Mouse (Mus musculus) kidney, adult 2 months (tissue): ENCODE results near the gene Pik3cd. TPM values are rescaled to one million over a fixed set of nuclear protein-coding genes. Genes with fewer than 3 reads are reported as not detected.
A peak's percentile ranks its signal among the peaks of the same experiment; 100 is the strongest.

Experiments used
- DNase-seq: peaks from one replicate; pipeline ENCODE4 v3.0.0; 2021
- H3K27ac ChIP-seq: fragments of 200-500 bp; 2 replicates; pipeline ENCODE4 v1.5.1; 2012; ENCODE audit warnings: low read depth, low read length, control low read depth, inconsistent platforms; ENCODE audit not compliant: insufficient read depth
- H3K27me3 ChIP-seq: fragments of 200-500 bp; replicated peaks from 2 replicates; pipeline ENCODE4 v1.6.1; 2012; ENCODE audit warnings: mild to moderate bottlenecking, moderate library complexity, low read length, inconsistent platforms; ENCODE audit not compliant: control insufficient read depth, insufficient read depth
- H3K36me3 ChIP-seq: fragments of 200-500 bp; 2 replicates; pipeline ENCODE4 v1.6.1; 2012; ENCODE audit warnings: mild to moderate bottlenecking, moderate library complexity, low read length, inconsistent platforms; ENCODE audit not compliant: control insufficient read depth, insufficient read depth
- H3K4me1 ChIP-seq: fragments of 200-500 bp; 2 replicates; pipeline ENCODE4 v1.6.1; 2011; ENCODE audit warnings: low read length; ENCODE audit not compliant: control insufficient read depth, insufficient read depth
- H3K4me3 ChIP-seq: fragments of 200-500 bp; 2 replicates; pipeline ENCODE4 v1.5.1; 2011; ENCODE audit warnings: mild to moderate bottlenecking, low read depth, low read length, control low read depth; ENCODE audit not compliant: insufficient read depth
- CTCF ChIP-seq: fragments of 200-500 bp; conservative IDR thresholded peaks from 2 replicates; pipeline ENCODE4 v1.5.1; 2011; ENCODE audit warnings: low read depth, mild to moderate bottlenecking, control low read depth, low read length, moderate library complexity, mixed read lengths; ENCODE audit not compliant: insufficient read depth, insufficient read length
- POLR2A ChIP-seq: fragments of 200-500 bp; IDR thresholded peaks from one replicate; pipeline ENCODE4 v1.6.1; 2011; ENCODE audit warnings: low read depth, low read length, control low read depth
- WGBS: fragments of 180-500 bp; shearing (Covaris S2); methylation state at CpG from one replicate; pipeline ENCODE4 v1.1.7; 2018; 5-methylcytosine and 5-hydroxymethylcytosine counted together
- polyA plus RNA-seq: library from polyadenylated mRNA; depleted of rRNA; stranded (reverse); fragments of >200 nt; gene quantifications from 2 replicates; pipeline ENCODE4 v1.2.3, GENCODE M21; 2012

Gene Pik3cd
- polyA plus RNA-seq, 1 experiment = 7.2 TPM

GRCm38 (mm10) chr4:149659495-149660116 lies 42.8 kb downstream of the Pik3cd start:
- Histone ChIP-seq H3K27ac (no peak overlapping the region), H3K36me3 (no peaks in the 10 kb centered on the region), H3K4me3 (no peak overlapping the region), H3K4me1 (no peaks in the 10 kb centered on the region), H3K27me3 (no peaks in the 10 kb centered on the region)
- no peak for DNase-seq
- TF ChIP-seq CTCF = no peak
- TF ChIP-seq POLR2A = no peak
- 78% methylated on average over 25 of the region's 25 CpGs for WGBS

DNA sequence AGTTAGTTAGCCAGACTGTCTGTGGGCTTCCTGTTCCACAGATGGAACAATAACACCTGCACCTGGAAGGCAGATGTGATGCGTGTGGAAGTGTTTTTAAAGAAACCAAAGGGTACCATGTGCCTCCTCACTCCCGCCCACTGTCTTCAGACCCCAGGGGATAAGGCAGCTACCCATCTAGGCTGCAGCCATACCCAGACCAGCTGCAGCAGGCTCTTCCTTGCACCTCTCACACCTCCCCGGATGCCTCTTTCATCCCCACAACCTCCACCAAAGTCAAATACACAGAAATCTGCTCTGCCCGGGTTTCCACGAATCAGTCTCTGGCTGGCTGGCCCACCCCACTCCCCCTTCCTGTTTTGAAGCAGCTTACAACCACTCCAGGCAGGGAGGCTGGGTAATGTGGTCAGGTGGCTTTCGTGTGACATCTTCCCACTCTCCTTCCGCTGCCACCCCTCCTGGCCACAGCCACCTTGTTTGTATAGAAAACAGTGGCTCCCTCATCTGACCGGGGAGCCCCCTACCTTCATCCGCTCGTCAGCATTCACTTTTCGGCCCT lies 44.4 kb downstream of the Pik3cd start:
- H3K36me3 ChIP-seq = no peaks in the 10 kb centered on the region
- 84% methylated on average over 11 of the region's 11 CpGs for WGBS
- H3K27me3 ChIP-seq = no peaks in the 10 kb centered on the region
- peak; percentile 11 for DNase-seq
- TF ChIP-seq CTCF = no peak
- no peak for TF ChIP-seq POLR2A
- H3K4me1 ChIP-seq = no peaks in the 10 kb centered on the region
- H3K4me3 ChIP-seq = no peak overlapping the region
- H3K27ac ChIP-seq = no peak overlapping the region

DNA sequence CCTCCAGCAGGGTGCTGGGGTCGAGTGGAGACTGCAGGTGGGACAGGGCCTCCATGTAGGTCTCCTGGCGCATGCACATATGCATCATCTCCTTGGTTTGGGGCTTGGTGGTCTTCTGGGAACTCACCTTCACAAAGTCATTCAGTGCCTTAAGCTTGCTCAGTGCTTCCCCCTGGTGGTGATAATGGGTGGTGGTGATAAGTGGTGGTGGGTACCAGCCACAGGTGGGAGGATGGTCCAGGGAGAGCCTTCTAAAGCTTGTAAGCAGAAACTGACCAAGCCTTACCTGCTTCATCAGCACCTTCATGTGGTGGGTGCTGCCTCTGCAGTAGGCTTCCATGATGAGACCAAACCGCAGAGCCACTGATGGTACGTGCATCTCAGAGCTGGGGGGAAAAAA lies 48.1 kb downstream of the Pik3cd start:
- WGBS = 90% methylated on average over 4 of the region's 4 CpGs
- Histone ChIP-seq H3K4me1 (no peaks in the 10 kb centered on the region), H3K27ac (no peak overlapping the region), H3K4me3 (no peak overlapping the region), H3K36me3 (no peaks in the 10 kb centered on the region), H3K27me3 (no peaks in the 10 kb centered on the region)
- TF ChIP-seq CTCF (peak; percentile 67), POLR2A (no peak)
- DNase-seq = peak; percentile 36

- Histone ChIP-seq H3K27ac (no peak overlapping the region), H3K4me3 (no peak overlapping the region), H3K4me1 (no peaks in the 10 kb centered on the region), H3K27me3 (no peaks in the 10 kb centered on the region), H3K36me3 (no peaks in the 10 kb centered on the region)
- peak; percentile 78 for DNase-seq
- TF ChIP-seq POLR2A (no peak), CTCF (peak; percentile 66)
- WGBS = 60% methylated on average over 24 of the region's 24 CpGs
Measured at GRCm38 (mm10) chr4:149650493-149651193, 51.7 kb downstream of the Pik3cd start.

- TF ChIP-seq CTCF (no peak), POLR2A (no peak)
- no peak for DNase-seq
- Histone ChIP-seq H3K27ac (no peak overlapping the region), H3K27me3 (no peaks in the 10 kb centered on the region), H3K36me3 (no peaks in the 10 kb centered on the region), H3K4me3 (no peak overlapping the region), H3K4me1 (no peaks in the 10 kb centered on the region)
- WGBS = 81% methylated on average over 20 of the region's 20 CpGs
Measured at GRCm38 (mm10) chr4:149648031-149648805, 54.2 kb downstream of the Pik3cd start.

- TF ChIP-seq CTCF (no peak), POLR2A (no peak)
- 66% methylated on average over 9 of the region's 9 CpGs for WGBS
- Histone ChIP-seq H3K36me3 (no peaks in the 10 kb centered on the region), H3K4me3 (no peak overlapping the region), H3K27me3 (no peaks in the 10 kb centered on the region), H3K27ac (no peak overlapping the region), H3K4me1 (no peaks in the 10 kb centered on the region)
- no peak for DNase-seq
Measured at GRCm38 (mm10) chr4:149645761-149646160, 56.6 kb downstream of the Pik3cd start.
